Mouse (Mus musculus): Measurements from ENCODE around the gene Alk.

Gene Alk

GRCm38 (mm10) chr17:72144946-72145598 is 459.4 kb downstream of the Alk start:
- in situ Hi-C loops (cut with MboI, MseI), result no loop called here

GRCm38 (mm10) chr17:72144461-72144860 is 460.0 kb downstream of the Alk start:
- in situ Hi-C loops (cut with MboI, MseI), result no loop called here

- in situ Hi-C loops (cut with MboI, MseI), result no loop called here
Observed at GRCm38 (mm10) chr17:72132140-72132911, 472.1 kb downstream of the Alk start.

- in situ Hi-C loops (cut with MboI, MseI), result no loop called here
Observed at GRCm38 (mm10) chr17:72121660-72122059, 482.8 kb downstream of the Alk start.

- in situ Hi-C loops (cut with MboI, MseI), result no loop called here
Observed at GRCm38 (mm10) chr17:72120278-72120677, 484.1 kb downstream of the Alk start.

GRCm38 (mm10) chr17:72118376-72118775 is 486.1 kb downstream of the Alk start:
- in situ Hi-C loops (cut with MboI, MseI), result no loop called here

GRCm38 (mm10) chr17:72115271-72115944 is 489.0 kb downstream of the Alk start:
- in situ Hi-C loops (cut with MboI, MseI), result no loop called here

GRCm38 (mm10) chr17:72112004-72112403 is 492.4 kb downstream of the Alk start:
- in situ Hi-C loops (cut with MboI, MseI), result no loop called here

- in situ Hi-C loops (cut with MboI, MseI), result no loop called here
Observed at GRCm38 (mm10) chr17:72111528-72111927, 492.9 kb downstream of the Alk start.

- in situ Hi-C loops (cut with MboI, MseI), result no loop called here
Observed at GRCm38 (mm10) chr17:72087261-72087703, 517.1 kb downstream of the Alk start.

GRCm38 (mm10) chr17:72081396-72081795 is 523.0 kb downstream of the Alk start:
- in situ Hi-C loops (cut with MboI, MseI), result no loop called here

- in situ Hi-C loops (cut with MboI, MseI), result no loop called here
Observed at GRCm38 (mm10) chr17:72076306-72076921, 528.0 kb downstream of the Alk start.

GRCm38 (mm10) chr17:72071871-72072270 is 532.6 kb downstream of the Alk start:
- in situ Hi-C loops (cut with MboI, MseI), result no loop called here

GRCm38 (mm10) chr17:72068176-72068575 is 536.3 kb downstream of the Alk start:
- in situ Hi-C loops (cut with MboI, MseI), result no loop called here

GRCm38 (mm10) chr17:72062978-72063377 is 541.4 kb downstream of the Alk start:
- in situ Hi-C loops (cut with MboI, MseI), result no loop called here

- in situ Hi-C loops (cut with MboI, MseI), result no loop called here
Observed at GRCm38 (mm10) chr17:72059312-72059711, 545.1 kb downstream of the Alk start.

GRCm38 (mm10) chr17:72045671-72046070 is 558.8 kb downstream of the Alk start:
- in situ Hi-C loops (cut with MboI, MseI), result loop anchor here (10.0 kb wide), 1 partner anchor 1869 kb away; no protein-coding TSS in a partner anchor

- in situ Hi-C loops (cut with MboI, MseI), result loop anchor here (10.0 kb wide), 1 partner anchor 1871 kb away; no protein-coding TSS in a partner anchor
Observed at GRCm38 (mm10) chr17:72043667-72044390, 560.6 kb downstream of the Alk start.

GRCm38 (mm10) chr17:72043001-72043666 is 561.3 kb downstream of the Alk start:
- in situ Hi-C loops (cut with MboI, MseI), result loop anchor here (10.0 kb wide), 1 partner anchor 1872 kb away; no protein-coding TSS in a partner anchor

- in situ Hi-C loops (cut with MboI, MseI), result no loop called here
Observed at GRCm38 (mm10) chr17:72039176-72039948, 565.1 kb downstream of the Alk start.

All from regulatory T cell (primary cell).